Mouse (Mus musculus): ENCODE measurements at regions not wholly inside any gene's neighbourhood (a gene's known extent, or its start where the extent isn't known, plus 50 kb on each side); places are given as distances from the start of the nearest gene placed in this dataset.

DNA sequence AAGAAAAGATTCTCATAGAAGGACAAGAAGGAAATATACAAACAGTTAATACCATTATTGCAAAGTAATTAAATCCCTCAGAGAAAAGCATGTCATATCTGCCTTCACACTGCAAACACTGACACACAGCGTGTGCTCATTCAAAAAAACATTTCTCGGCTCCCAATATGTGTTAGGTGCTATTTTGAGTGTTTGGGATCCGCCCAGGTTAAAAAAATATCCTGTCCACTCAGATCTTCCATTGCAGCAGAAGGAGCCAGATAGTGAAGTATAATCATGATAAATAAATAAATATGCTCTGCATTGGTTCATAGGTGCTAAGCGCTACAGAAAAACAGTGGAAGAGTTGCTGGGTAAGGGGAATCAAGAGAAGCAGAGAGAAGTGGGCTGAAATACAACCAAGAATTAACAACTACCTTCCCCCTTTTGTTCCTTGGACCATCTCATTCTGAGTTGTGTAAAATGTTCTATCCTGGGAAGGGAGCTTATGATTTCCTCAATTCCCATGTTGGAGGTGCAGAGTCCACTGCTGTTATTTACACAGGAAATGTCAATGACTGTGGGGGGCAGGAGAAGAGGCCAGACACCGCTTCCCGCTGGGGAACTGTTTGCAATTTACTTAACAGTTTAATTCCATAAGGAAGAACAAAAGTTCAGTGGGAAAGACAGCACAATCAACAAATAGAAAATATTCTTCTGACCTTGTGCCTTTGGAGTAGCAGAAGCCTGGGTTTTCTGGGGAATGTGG lies 139.9 kb downstream of the Tle1 start:
- Histone ChIP-seq H3K9me3 (replicated peaks; ENCODE audit: control insufficient read depth, low read length, poor library complexity, severe bottlenecking) (no peaks in the 10 kb centered on the region), H3K27me3 (ENCODE audit: control insufficient read depth, insufficient read depth, low read depth, low read length) (no peaks in the 10 kb centered on the region; the same call in 1 of the 2 replicates), H3K4me1 (ENCODE audit: control insufficient read depth, insufficient read depth, low read length) (no peaks in the 10 kb centered on the region), H3K4me3 (ENCODE audit: low read depth, low read length) (no peak overlapping the region), H3K27ac (ENCODE audit: low read length) (no peak overlapping the region), H3K36me3 (ENCODE audit: control insufficient read depth, insufficient read depth, low read length) (no peaks in the 10 kb centered on the region), H3K4me2 (ENCODE audit: low read length) (no peak overlapping the region), H3K9ac (ENCODE audit: low read depth, low read length) (no peak overlapping the region)
- WGBS: 82% methylated on average over 6 of the region's 6 CpGs
- no peak for ATAC-seq

DNA sequence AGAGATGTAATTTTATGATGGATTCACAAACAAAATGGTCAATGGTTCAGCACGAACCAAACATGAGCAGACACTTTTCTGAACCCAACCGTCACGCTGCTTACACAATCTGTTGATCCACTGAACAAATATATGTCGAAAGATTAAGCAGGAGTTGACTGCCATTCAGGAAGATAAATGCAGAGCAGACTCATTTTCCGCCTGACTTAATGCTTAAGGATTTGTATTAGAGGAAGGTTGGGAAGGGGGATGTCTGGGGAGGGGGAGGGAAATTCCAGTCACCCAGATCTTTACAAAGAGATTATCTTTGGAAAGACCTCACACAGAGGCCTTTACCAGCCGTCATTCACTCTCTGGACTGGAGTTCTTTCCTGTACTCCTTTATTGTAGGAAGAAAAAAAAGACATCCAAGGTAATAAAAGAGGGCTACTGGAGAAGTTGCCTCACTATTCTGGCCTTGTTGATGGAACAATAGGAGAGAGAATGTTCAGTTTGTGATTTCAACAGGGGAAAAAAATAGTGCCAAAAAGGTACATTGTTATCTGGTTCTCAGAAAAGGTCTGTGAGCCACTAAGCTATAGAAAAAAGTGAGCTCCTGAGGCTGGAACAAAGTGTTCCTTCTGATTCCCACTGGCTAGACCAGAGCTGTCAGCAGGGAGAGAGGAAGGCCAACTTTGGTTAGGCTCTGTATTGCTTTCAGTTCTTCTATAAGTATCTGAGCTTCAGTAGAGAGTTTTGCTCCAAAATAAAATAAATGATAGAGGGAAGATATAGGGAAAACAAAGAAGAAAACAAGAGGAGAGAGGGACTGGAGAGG lies 150.9 kb downstream of the Tle1 start:
- Histone ChIP-seq H3K27me3 (ENCODE audit: control insufficient read depth, insufficient read depth, low read depth, low read length) (peaks cover 12% of the 10 kb centered on the region), H3K9me3 (replicated peaks; ENCODE audit: control insufficient read depth, low read length, poor library complexity, severe bottlenecking) (no peaks in the 10 kb centered on the region), H3K4me2 (ENCODE audit: low read length) (no peak overlapping the region), H3K9ac (ENCODE audit: low read depth, low read length) (no peak overlapping the region), H3K27ac (ENCODE audit: low read length) (no peak overlapping the region), H3K4me1 (ENCODE audit: control insufficient read depth, insufficient read depth, low read length) (peaks cover 3% of the 10 kb centered on the region; the same call in 1 of the 2 replicates), H3K4me3 (ENCODE audit: low read depth, low read length) (no peak overlapping the region), H3K36me3 (ENCODE audit: control insufficient read depth, insufficient read depth, low read length) (no peaks in the 10 kb centered on the region)
- WGBS: 6% methylated on average over 6 of the region's 6 CpGs
- peak; percentile 58; the same call in 1 of the 2 replicates for ATAC-seq

DNA sequence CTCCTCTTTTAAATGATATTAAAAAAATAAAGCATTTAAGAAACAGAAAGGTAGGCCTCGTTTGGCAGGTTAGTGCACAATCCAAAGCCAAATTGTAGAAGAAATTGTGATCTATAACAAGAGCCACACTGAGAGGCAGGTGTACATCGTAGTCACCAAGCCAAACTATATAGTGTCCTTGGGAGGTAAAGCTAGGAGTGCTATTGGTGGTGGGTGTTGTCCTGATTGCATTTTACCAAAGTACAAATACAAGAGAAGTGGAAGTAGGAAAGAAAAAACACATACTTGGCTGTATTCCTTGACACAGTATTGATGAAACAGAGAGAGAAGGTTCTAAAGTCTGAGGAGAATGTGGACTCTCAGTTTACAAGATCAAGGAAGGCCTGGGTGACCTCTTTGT lies 178.6 kb downstream of the Tle1 start:
- no peaks in the 10 kb centered on the region for H3K27me3 ChIP-seq (ENCODE audit: control insufficient read depth, insufficient read depth, low read depth, low read length)
- H3K9ac ChIP-seq (ENCODE audit: low read depth, low read length): no peak overlapping the region
- no peak for ATAC-seq
- H3K4me1 ChIP-seq (ENCODE audit: control insufficient read depth, insufficient read depth, low read length): no peaks in the 10 kb centered on the region
- no peak overlapping the region for H3K4me3 ChIP-seq (ENCODE audit: low read depth, low read length)
- 84% methylated on average over 2 of the region's 2 CpGs for WGBS
- no peaks in the 10 kb centered on the region for H3K36me3 ChIP-seq (ENCODE audit: control insufficient read depth, insufficient read depth, low read length)
- H3K4me2 ChIP-seq (ENCODE audit: low read length): no peak overlapping the region
- no peaks in the 10 kb centered on the region; the same call in 1 of the 2 replicates for H3K9me3 ChIP-seq (replicated peaks; ENCODE audit: control insufficient read depth, low read length, poor library complexity, severe bottlenecking)
- no peak overlapping the region for H3K27ac ChIP-seq (ENCODE audit: low read length)

DNA sequence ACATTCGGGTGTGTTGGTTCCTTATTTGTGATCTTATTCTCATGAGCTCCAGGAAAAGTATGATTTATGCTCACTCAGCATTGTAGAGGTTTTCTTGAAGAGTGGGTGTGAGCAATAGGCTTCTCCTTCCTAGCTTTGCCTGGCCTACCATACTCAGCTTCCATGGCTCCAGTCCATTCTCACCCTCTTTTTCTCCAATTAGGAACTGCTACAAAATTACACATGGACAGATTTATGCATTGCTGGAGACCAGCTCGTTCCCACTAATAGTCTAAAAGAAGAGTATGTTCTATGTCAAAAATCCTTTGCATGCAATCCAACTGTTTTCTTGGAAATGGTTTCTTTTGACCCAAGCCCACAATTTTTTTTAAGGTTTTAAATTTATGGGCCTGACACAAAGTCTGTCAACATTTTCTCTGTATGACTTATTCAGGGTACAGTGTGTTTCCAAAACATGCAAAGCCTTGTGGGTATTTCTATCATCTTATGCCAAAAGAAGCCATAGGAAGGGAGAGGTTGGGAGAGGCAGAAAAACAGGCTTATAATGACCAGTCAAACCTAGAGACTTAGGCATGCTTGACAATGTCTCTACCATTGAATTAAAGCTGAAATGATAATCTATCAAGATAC lies 186.4 kb downstream of the Tle1 start:
- H3K9ac ChIP-seq (ENCODE audit: low read depth, low read length): no peak overlapping the region
- H3K27ac ChIP-seq (ENCODE audit: low read length): no peak overlapping the region
- H3K4me2 ChIP-seq (ENCODE audit: low read length): no peak overlapping the region
- no peaks in the 10 kb centered on the region for H3K4me1 ChIP-seq (ENCODE audit: control insufficient read depth, insufficient read depth, low read length)
- H3K36me3 ChIP-seq (ENCODE audit: control insufficient read depth, insufficient read depth, low read length): no peaks in the 10 kb centered on the region
- no peaks in the 10 kb centered on the region for H3K9me3 ChIP-seq (replicated peaks; ENCODE audit: control insufficient read depth, low read length, poor library complexity, severe bottlenecking)
- H3K27me3 ChIP-seq (ENCODE audit: control insufficient read depth, insufficient read depth, low read depth, low read length): no peaks in the 10 kb centered on the region
- H3K4me3 ChIP-seq (ENCODE audit: low read depth, low read length): no peak overlapping the region
- 88% methylated on average over 2 of the region's 2 CpGs for WGBS
- ATAC-seq: no peak

DNA sequence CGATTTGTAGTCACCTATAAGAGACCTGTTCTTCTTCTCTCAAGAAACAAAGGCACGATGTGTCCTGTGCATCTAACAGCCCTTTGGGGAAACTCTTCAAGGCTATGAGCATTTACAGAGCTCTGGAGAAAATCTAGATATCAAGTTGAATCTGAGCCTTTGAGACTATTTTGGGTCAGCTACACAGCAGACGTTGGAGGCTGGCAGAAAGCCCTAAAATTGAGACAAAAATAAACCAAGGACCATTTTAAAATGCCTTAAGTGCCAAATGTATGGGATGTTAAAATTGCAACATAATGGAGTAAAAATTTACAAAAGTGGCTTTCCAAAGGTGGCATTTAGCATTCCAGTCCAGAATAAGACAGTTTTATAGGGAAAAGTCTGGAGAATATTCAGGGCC lies 187.1 kb downstream of the Tle1 start:
- no peak for ATAC-seq
- no peaks in the 10 kb centered on the region for H3K36me3 ChIP-seq (ENCODE audit: control insufficient read depth, insufficient read depth, low read length)
- H3K9ac ChIP-seq (ENCODE audit: low read depth, low read length): no peak overlapping the region
- WGBS: 91% methylated on average over 3 of the region's 3 CpGs
- no peaks in the 10 kb centered on the region for H3K27me3 ChIP-seq (ENCODE audit: control insufficient read depth, insufficient read depth, low read depth, low read length)
- no peaks in the 10 kb centered on the region for H3K4me1 ChIP-seq (ENCODE audit: control insufficient read depth, insufficient read depth, low read length)
- H3K4me3 ChIP-seq (ENCODE audit: low read depth, low read length): no peak overlapping the region
- no peak overlapping the region for H3K4me2 ChIP-seq (ENCODE audit: low read length)
- H3K27ac ChIP-seq (ENCODE audit: low read length): no peak overlapping the region
- H3K9me3 ChIP-seq (replicated peaks; ENCODE audit: control insufficient read depth, low read length, poor library complexity, severe bottlenecking): peaks cover 2% of the 10 kb centered on the region; the same call in 1 of the 2 replicates

DNA sequence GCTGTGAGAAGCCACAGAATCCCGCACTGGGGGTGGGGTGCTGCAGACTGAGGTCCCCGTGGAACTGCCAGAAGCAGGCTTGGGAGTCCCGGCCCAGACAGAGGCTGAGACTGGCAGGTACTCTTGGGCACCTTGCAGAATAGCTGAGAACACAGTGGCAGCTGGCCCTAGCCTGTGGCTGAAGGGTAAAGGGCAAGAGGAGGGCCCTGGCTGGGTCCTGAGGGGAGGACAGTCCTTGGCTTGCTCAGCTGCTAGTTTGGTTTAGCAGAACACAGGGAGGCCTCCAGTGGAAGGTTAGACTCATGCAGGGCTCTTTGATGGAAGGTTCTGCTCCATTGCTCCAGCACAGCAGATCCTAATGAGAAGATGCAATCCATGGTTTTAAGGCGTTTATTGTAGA lies 190.4 kb downstream of the Tle1 start:
- Histone ChIP-seq H3K4me3 (ENCODE audit: low read depth, low read length) (no peak overlapping the region), H3K9ac (ENCODE audit: low read depth, low read length) (no peak overlapping the region), H3K9me3 (replicated peaks; ENCODE audit: control insufficient read depth, low read length, poor library complexity, severe bottlenecking) (peaks cover 2% of the 10 kb centered on the region; the same call in 1 of the 2 replicates), H3K27me3 (ENCODE audit: control insufficient read depth, insufficient read depth, low read depth, low read length) (no peaks in the 10 kb centered on the region), H3K27ac (ENCODE audit: low read length) (no peak overlapping the region), H3K4me1 (ENCODE audit: control insufficient read depth, insufficient read depth, low read length) (no peaks in the 10 kb centered on the region), H3K4me2 (ENCODE audit: low read length) (no peak overlapping the region), H3K36me3 (ENCODE audit: control insufficient read depth, insufficient read depth, low read length) (no peaks in the 10 kb centered on the region)
- no peak for ATAC-seq
- 92% methylated on average over 4 of the region's 4 CpGs for WGBS

DNA sequence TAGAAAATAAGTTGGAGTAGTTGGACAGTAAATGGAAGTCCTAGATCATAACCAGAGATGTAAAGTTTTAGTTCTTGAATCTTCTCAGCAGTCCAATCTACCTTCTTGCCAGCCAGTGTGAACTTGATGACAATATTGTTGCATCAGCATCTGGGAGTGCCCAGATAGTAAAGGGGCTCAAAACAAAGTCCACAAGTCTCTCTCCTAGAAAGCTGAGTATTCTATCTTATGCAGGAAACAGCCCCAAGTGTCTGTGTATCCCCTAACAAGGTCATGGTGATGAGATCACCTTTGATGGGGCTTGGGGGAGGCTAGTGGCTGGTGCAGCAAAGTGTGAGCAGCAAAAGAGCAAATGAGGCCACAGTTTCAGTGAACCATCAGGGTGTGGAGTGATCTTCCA lies 194.8 kb downstream of the Tle1 start:
- Histone ChIP-seq H3K4me1 (ENCODE audit: control insufficient read depth, insufficient read depth, low read length) (no peaks in the 10 kb centered on the region), H3K4me3 (ENCODE audit: low read depth, low read length) (no peak overlapping the region), H3K27ac (ENCODE audit: low read length) (no peak overlapping the region), H3K4me2 (ENCODE audit: low read length) (no peak overlapping the region), H3K27me3 (ENCODE audit: control insufficient read depth, insufficient read depth, low read depth, low read length) (no peaks in the 10 kb centered on the region), H3K9ac (ENCODE audit: low read depth, low read length) (no peak overlapping the region), H3K36me3 (ENCODE audit: control insufficient read depth, insufficient read depth, low read length) (no peaks in the 10 kb centered on the region), H3K9me3 (replicated peaks; ENCODE audit: control insufficient read depth, low read length, poor library complexity, severe bottlenecking) (peaks cover 2% of the 10 kb centered on the region; the same call in 1 of the 2 replicates)
- ATAC-seq: no peak

DNA sequence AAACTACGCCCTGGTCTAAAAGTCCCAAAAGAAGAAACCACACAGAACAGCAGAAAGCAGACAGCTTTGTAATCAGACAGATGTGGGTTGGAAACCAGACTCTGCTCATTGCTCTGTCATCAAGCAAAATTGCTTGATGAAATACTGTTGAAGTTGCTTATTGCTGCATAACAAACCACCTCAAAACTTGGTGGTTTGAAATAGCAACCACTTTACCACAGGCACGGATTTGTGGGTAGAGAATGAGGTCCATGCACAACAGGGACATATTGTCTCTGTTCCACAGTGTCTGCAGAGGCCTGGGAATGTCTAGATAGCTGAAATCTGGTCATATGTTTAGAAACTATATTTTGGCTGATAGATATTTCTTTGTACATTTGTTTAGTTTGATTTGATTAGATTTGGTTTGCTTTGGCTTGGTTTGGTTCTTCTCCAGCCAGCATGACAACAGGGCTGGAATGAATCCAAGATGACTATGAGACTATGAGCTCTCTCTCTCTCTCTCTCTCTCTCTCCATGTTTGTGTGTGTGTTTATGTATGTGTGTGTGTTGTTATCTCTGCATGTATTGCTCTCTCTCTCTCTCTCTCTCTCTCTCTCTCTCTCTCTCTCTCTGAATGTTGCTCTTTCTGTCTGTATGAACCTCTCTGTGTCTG lies 199.4 kb downstream of the Tle1 start:
- H3K27ac ChIP-seq (ENCODE audit: low read length): no peak overlapping the region
- no peak overlapping the region for H3K9ac ChIP-seq (ENCODE audit: low read depth, low read length)
- H3K27me3 ChIP-seq (ENCODE audit: control insufficient read depth, insufficient read depth, low read depth, low read length): no peaks in the 10 kb centered on the region
- H3K4me1 ChIP-seq (ENCODE audit: control insufficient read depth, insufficient read depth, low read length): no peaks in the 10 kb centered on the region
- 76% methylated on average over 2 of the region's 2 CpGs for WGBS
- no peak overlapping the region for H3K4me3 ChIP-seq (ENCODE audit: low read depth, low read length)
- no peak overlapping the region for H3K4me2 ChIP-seq (ENCODE audit: low read length)
- H3K36me3 ChIP-seq (ENCODE audit: control insufficient read depth, insufficient read depth, low read length): no peaks in the 10 kb centered on the region
- ATAC-seq: no peak
- no peaks in the 10 kb centered on the region for H3K9me3 ChIP-seq (replicated peaks; ENCODE audit: control insufficient read depth, low read length, poor library complexity, severe bottlenecking)
